Mouse (Mus musculus) cortical plate, adult 2 months (tissue): ENCODE measurements around the gene B9d1.

ENCODE experiments used
- CTCF ChIP-seq: fragments of 200-500 bp; IDR thresholded peaks from 2 replicates; pipeline ENCODE4 v1.5.1; 2011; ENCODE audit warnings: mild to moderate bottlenecking, control low read depth, low read length; ENCODE audit not compliant: insufficient read depth; ENCODE audit errors: extremely low read depth
- POLR2A ChIP-seq: fragments of 200-500 bp; IDR thresholded peaks from 2 replicates; pipeline ENCODE4 v1.6.1; 2011; ENCODE audit warnings: mild to moderate bottlenecking, low read length, control low read depth; ENCODE audit not compliant: insufficient read depth; ENCODE audit errors: extremely low read depth

DNA sequence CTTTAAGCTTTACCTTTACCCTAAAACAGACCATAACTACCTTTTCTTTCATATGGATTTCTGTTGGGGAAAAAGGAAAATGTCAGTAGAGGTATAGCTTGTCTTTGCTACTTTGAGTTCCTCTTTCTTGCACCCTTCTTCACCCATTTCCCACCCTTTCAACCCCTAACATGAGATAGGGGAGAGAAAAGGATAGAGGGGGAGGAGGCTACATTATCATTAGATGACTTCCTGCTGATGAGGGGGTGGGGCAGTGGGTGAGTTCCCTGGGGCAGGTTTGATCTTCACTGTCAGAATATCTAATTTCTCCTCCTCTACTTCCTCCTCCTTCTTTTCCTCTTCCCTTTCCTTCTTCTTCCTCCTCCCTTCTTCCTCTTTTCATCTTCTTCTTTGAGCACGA lies 7.5 kb upstream of the B9d1 start:
- TF ChIP-seq POLR2A (no peak), CTCF (no peak)
